Mouse (Mus musculus) lung, postnatal 0 days (tissue): ENCODE measurements at regions not wholly inside any gene's neighbourhood (a gene's known extent, or its start where the extent isn't known, plus 50 kb on each side); places are given as distances from the start of the nearest gene placed in this dataset.

Experiments used
- CTCF ChIP-seq: IDR thresholded peaks from 2 replicates; pipeline ENCODE4 v1.5.1; 2016; ENCODE audit warnings: antibody characterized with exemption, mild to moderate bottlenecking
- EP300 ChIP-seq: IDR thresholded peaks from 2 replicates; pipeline ENCODE4 v1.6.1; 2016; ENCODE audit warnings: antibody characterized with exemption, mild to moderate bottlenecking, control low read depth

DNA sequence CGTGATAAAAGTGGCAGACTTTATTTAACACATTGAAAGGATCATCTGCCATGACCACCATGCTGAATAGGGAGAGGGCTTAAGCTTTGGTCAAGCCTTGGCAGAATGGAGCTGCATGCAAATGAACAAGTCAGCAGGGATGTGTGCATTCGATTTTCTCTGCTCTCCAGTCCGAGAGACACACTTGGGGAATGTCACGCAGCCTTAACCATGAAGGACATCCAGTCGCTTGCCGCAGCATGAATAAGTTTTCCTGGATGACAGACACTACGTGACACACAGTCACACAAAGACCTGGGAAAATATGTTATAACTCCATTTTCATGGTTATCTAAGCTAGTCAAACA lies 233.8 kb downstream of the Diras2 start:
- no peak for TF ChIP-seq CTCF
- no peak for TF ChIP-seq EP300
